Mouse (Mus musculus) adrenal gland, adult 8-10 months (tissue): ENCODE results near the gene Dffa. TPM values are rescaled to one million over a fixed set of nuclear protein-coding genes. Genes with fewer than 3 reads are reported as not detected.
"Not testable (repeated sequence)": the region's sequence is repeated elsewhere in the genome, so short reads cannot be mapped to it uniquely, and the experiment has no call there.

Experiments used
- DNase-seq: peaks from one replicate; pipeline ENCODE4 v3.0.0; 2022
- total RNA-seq, 4 experiments: library from RNA; stranded (reverse); gene quantifications; 2 replicates each; pipeline ENCODE4 v1.2.4; 2022

Dffa gene
- total RNA-seq, 4 experiments from 2014 or later = 25.3 to 31.7 (median 26.4) TPM

DNA sequence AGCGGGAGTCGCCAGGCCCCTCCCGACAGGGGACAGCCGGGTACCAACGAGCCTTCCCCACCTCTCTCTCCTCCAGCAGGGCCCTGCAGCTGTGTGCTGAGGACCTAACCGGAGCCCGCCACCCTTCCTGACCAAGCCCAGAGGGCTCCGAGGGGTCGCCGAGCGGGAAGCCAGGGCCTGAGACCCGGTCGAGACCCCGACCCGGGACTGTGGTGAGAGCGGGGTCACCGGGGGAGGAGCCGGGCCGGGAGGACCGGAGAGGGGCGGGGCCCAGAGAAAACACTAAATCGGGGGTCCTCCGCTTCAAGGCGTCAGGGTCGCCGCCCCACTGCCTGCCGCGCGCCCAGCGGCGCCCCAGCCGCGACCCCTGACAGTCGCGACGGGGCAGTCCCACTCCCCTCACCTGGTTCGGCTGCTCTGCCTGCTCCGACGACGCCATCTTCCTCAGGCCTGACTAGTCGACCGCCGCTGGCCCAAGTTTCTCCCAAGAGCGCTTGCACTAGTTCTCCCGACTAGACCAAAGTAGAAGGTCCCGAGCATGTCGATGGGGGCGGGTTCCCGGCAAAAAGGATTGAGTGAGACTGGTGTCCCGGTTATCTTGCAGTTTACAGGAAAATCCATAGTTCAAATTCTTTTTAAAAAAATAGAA is 4.5 kb upstream of the Dffa start, which contains the start of gene Pex14:
Pex14 (minus strand) TSS at position 508 of the 649 bp plus-strand sequence.
- DNase-seq = peak; percentile 88

DNA sequence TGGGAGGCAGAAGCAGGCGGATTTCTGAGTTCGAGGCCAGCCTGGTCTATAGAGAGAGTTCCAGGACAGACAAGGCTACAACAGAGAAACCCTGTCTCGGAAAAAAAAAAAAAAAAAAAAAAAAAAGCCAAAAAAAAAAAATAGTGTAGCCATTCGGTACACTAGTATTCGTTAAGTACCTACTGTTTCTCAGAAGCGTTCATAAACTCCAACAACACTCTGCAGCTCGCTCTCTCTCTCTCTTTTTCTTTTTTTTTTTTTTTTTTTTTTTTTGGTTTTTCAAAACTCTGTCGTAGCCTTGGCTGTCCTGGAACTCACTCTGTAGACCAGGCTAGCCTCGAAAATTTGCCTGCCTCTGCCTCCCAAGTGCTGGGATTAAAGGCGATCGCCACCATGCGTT is 3.5 kb upstream of the Dffa start:
- not testable (repeated sequence) for DNase-seq

DNA sequence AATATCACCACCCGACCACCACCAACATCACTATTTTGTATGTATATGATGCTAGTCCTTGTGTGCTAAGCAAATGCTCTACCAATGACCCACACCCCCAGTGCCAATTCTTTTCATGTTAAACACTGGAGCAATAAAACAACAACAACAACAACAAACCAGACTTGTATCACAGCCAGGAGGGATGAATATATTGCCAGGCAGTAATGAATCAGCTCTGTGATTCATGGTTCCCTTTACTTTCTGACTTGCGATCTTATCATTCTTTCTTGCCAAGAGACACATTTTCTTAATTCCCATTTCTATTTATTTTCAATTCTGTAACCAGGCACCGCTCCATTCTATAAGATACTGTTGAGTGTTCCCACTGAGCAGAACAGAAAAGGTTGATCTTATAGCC is 2.5 kb upstream of the Dffa start:
- DNase-seq = no peak

DNA sequence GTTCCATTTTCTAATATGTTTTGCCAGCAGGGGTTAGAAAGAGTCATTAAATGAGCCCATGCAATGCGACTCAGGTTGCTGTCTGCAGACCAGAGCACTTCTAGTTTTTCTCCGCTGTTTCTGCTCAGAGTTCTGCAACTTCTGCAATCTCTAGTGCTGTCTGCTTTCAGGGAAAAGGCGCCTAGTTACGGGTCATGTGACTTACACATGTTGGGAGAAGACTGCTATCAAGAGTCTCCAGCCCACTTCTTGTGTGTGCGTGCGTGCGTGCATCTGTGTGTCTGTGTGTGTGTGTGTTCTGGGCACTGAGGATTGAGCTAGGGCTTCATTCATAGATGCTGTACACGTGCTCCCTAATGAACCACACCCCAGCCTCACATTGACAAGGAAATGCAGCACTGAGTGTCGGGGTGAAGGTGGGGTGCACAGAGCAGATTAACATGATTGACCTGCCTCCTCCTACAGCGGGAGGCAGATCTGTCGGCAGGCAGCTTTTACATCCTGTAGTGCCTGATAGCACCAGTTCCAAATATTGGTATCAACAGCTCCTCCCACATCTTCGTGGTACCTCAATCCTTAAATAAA is 16.1 kb downstream of the Dffa start:
- not testable (repeated sequence) for DNase-seq

- DNase-seq = no peak
Measured at GRCm38 (mm10) chr4:149123432-149123831, 19.5 kb downstream of the Dffa start.

- no peak for DNase-seq
Measured at GRCm38 (mm10) chr4:149125341-149126114, 21.6 kb downstream of the Dffa start.

DNA sequence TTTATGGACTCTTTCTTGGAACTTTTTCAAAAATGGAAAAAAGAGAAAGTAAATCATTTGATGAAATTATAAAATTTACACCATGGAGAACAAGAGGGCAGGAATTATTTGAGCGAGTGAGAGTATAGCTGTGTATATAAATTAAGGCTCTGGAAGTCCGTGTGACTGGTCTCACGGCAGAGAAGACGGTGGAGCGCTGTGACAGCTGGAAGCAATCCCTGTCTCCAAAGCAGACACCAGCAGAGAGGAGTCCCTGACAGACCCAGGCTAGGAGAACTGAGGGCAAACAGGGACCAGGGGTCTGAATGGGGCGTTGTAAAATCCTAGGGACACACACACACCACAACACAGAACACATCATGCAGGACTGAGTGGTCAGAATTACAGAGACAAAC is 22.2 kb downstream of the Dffa start:
- DNase-seq = no peak

DNA sequence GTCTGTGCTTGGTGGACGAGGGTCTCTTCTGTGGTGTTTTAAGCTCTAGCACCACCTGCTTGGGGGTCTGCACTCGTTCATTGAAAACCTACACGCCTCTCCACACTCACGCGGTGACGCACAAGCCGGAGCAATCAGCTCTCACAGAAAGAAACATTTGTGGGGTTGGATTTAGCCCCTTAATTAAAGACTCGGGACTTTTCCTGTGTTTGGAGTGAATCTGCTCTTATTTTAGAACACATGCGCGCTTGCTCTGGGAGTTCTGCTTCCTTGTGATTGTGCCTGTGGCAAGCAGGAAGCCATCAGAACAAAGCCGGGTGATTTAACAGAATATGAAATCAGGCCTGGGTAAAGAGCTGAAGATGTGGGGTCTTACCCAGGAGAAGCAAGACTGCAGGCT is 22.7 kb downstream of the Dffa start, which contains the start of gene Cort:
Cort (minus strand) TSS at position 101 of the 400 bp plus-strand sequence.
- DNase-seq = no peak

DNA sequence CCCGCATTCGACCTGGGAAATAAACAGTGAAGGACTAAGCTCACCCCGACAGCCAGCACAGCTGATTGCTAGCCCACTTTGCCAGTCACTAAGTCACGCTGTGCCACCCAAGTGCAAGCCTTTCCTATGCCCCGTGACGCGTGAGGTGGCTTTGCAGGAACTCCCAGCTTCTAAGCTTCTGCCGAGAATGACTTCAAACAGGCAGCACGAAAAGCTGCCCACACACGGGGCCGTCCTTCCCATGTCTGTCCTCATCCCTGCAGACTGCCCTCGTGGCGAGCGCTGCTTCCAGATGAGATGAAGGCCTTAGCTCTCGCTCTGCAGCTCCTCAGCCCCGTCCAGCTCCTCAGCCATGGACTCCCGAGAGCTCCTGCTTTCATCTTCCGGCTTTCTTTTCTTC is 24.5 kb downstream of the Dffa start:
- DNase-seq = no peak

DNA sequence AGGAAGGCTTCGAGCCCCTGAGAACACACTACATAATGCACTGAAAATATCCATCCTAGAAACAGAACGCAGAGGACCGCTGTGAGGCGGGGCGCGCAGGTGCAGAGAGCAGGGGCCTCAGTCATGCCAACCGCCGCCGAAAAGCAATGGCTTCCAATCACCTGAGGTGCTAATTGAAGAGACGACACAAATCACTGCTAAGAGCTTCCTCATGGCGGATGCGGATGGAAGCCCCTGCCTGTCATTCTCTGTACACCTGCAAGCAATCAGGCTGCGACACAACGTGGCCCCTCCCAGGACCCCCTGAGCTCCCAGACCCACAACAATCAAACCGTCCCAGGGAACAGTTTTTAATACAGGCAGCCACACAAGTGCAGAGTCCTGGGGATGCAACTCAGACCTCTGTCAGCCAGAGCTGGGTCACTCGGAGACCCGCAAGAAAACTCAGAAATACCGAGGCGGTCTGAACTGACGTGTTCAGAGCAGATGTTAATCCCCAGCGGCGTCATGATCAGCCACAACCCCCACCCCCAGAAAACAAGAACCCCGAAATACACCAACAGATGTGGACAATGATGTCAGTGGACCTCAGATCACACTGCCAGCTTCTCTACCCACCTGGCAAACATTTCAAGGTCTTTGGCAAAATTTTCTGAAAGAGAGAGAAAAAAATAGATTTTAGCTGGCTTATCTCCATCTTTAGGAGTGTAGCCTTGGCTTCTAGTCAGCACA is 27.2 kb downstream of the Dffa start:
- DNase-seq = no peak

GRCm38 (mm10) chr4:149131789-149132565 is 28.0 kb downstream of the Dffa start:
- DNase-seq = no peak

DNA sequence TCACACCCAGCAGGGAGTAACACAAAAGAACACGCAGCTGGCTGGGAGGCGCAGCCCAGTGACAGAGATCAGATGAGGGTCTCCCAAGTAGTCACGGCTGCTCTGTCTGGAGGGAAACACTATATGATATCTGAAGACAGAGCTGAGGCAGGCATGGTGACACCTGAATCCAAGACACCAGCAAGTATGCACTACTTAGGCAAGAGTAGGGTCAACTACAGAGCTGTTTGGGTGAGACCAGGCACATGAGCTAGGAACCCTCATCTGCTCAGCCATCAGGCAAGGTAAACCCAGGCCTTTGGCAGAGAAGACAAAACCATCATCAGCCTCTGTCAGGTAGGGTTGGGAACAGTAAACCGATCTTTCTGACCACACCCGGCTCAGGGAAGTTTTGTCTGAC is 29.4 kb downstream of the Dffa start:
- no peak for DNase-seq

DNA sequence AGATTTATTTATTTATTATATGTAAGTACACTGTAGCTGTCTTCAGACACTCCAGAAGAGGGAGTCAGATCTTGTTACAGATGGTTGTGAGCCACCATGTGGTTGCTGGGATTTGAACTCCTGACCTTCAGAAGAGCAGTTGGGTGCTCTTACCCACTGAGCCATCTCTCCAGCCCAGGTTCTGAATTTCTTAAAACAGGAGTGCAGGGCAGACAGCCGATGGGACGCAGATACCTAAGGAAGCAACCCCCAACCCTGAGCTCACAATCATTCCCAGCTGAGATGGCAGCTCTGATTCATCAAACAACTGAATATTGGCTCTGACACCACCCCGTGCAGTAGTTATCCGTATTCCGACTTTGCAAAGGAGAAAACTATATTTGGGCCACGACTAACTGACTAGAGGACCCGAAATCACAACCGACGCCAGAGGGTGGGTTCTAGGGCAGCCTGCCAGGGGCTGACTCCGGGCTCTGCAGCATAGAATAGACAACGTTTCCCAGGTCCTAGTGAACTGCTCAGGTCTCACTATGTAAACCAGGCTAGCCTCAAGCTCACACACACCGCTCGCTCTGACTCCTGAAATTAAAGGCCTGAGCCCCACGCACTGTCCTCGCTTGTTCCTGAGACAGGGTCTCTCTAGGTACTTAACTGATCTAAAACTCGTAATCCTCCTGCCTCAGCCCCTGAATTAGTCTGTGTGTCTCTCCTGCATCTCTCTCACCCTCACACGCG is 32.3 kb downstream of the Dffa start:
- DNase-seq = no peak

GRCm38 (mm10) chr4:149136982-149137770 is 33.2 kb downstream of the Dffa start, which contains the start of gene Cenps:
Gene Cenps, minus strand, starts transcription at chr4:149137629.
- DNase-seq = peak; percentile 78

- no peak for DNase-seq
Measured at GRCm38 (mm10) chr4:149138515-149138914, 34.6 kb downstream of the Dffa start.

GRCm38 (mm10) chr4:149143594-149143993 is 39.6 kb downstream of the Dffa start:
- no peak for DNase-seq

DNA sequence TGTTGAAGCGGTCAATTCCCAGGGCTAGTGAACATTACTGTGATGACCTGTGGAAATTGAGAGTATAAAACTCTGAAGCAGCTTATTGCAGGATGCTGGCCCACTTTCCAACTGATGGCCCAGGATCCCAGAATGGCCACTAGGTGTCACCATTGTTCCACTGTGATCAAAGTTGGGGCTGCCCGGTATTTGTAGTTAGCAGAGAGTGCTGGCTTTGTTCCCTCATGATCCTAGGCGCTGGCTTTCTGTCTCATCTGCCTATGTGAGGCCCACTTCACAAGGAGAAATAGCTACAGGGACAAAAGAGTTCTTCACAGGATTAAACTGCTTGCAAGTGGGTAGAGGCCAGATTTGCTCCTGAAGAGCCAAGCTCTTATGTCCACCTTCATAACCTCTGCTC is 40.5 kb downstream of the Dffa start:
- peak; percentile 72 for DNase-seq

- DNase-seq = no peak
Measured at GRCm38 (mm10) chr4:149145151-149145550, 41.2 kb downstream of the Dffa start.

GRCm38 (mm10) chr4:149147528-149147927 is 43.6 kb downstream of the Dffa start:
- no peak for DNase-seq

- DNase-seq = no peak
Measured at GRCm38 (mm10) chr4:149148084-149148483, 44.1 kb downstream of the Dffa start.
